In genomic region chr4:124350361-124350760, GRCm38 (mm10) we compare ENCODE assay signal across 23 mouse cellular contexts.
DNase-seq lines count a peak whose midpoint lies in the region; ATAC-seq lines count a peak whose summit lies in the region.
"Had no signal": no experiment of that assay in that cellular context is flagged by ENCODE, and none has a peak within 500 bp of the region (broad histone marks: within the 10 kb centered on the region; RNA-seq: fewer than 3 reads in every experiment).

No protein-coding gene starts in this region.

- peak; percentile 16 for DNase-seq in cerebellum, adult 11-12 months
- DNase-seq in cerebellum, adult 8-10 months: no peak
- DNase-seq in testis, postnatal 10 days (ENCODE audit: low spot score): peak; percentile 27
- DNase-seq in testis, postnatal 14 days (ENCODE audit: low spot score): no peak
- peak; percentile 49 to 67 for DNase-seq in cerebellum, postnatal 25 days
- DNase-seq: adrenal gland, postnatal 25 days; embryo, embryonic 11 days; gastrocnemius, postnatal 25 days; heart, adult 2 months; kidney, postnatal 10 days; layer of hippocampus, postnatal 36 days; liver, embryonic 13.5 days; lung, adult 2 months; lung, postnatal 10 days; right cerebral cortex, postnatal 25 days; thymus, adult 2 months; thymus, postnatal 36 days had no signal

- no peak for ATAC-seq in monocyte, adult 5-6 weeks (replicated peaks; ENCODE audit: insufficient number of reproducible peaks, low FRiP score, low TSS enrichment, poor library complexity, severe bottlenecking)
- no peak for ATAC-seq in activated CD4-positive, CD25-positive, alpha-beta regulatory T cell, adult 4 months
- ATAC-seq: forebrain, embryonic 15.5 days; intestine, postnatal 0 days; midbrain, embryonic 13.5 days; Patski had no signal

Comparison
In these comparisons a context has a peak if more than half of its experiments do, and no peak if none do; other contexts are left out.
1. DNase-seq: peak in cerebellum, adult 11-12 months (single experiment), testis, postnatal 10 days (single experiment) and cerebellum, postnatal 25 days (2 of 2); none in cerebellum, adult 8-10 months (single experiment) and testis, postnatal 14 days (single experiment).